Mouse (Mus musculus): ENCODE results near the gene Fgfr2.

DNA sequence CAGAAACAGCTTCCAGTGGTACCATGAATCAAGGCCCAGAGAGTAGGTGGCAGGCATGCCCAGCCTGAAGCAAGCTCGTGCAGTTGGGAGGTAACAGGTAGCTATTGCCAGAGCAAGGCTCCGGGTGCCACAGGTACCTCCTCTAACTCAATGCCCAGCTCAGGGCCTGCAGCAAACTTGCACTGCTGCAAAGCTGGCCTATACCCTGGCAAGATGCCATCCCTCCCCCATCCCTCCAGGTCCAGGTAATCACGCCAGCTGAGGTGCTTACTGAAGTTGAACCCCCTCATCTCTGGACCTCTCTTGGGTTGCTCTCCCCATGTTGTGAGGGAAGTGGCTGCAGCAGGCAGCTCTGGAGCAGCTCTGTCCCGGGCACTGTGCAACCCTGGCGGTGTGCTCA is 464.5 kb downstream of the Fgfr2 start:
- no peak for TF ChIP-seq CTCF (IDR thresholded peaks at IDR 0.05; ENCODE audit: low read depth)
- TF ChIP-seq EP300 (IDR thresholded peaks at IDR 0.05; ENCODE audit: low read depth): no peak

Measured in liver, postnatal 0 days (tissue).